10 mouse cellular contexts compared by ENCODE assay signal in the genomic region with DNA sequence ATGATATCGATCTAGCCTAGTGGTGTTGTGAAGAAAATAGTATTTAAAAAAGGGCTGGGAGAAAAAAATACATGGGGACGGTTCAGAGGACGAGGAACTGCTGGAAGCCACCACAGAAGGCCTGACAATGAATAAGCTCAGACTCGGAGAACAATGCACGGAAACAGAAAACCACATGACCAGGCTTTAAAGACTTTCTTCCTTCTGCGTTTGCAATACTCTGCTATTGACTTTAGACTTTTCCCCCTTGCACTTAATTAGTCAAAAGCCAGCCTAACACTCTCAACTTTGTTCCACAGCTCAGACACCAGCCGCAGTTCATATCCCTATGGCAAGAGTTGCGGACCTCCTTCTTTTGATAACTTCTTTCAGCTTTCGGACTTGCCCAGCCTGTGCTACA.
DNase-seq lines count a peak whose midpoint lies in the region; ATAC-seq lines count a peak whose summit lies in the region.
"Had no signal": no experiment of that assay in that cellular context is flagged by ENCODE, and none has a peak within 500 bp of the region (broad histone marks: within the 10 kb centered on the region; RNA-seq: fewer than 3 reads in every experiment).

No protein-coding gene starts in this region.

- H3K36me3 ChIP-seq in liver, embryonic 12.5 days: no peaks in the 10 kb centered on the region
- H3K36me3 ChIP-seq in liver, embryonic 11.5 days (ENCODE audit: control insufficient read depth, insufficient read depth, low read length): no peaks in the 10 kb centered on the region
- no peaks in the 10 kb centered on the region for H3K36me3 ChIP-seq in heart, embryonic 11.5 days (ENCODE audit: control insufficient read depth, insufficient read depth, low read length)
- H3K36me3 ChIP-seq in intestine, embryonic 14.5 days (ENCODE audit: control insufficient read depth, insufficient read depth, low read length): no peaks in the 10 kb centered on the region
- H3K36me3 ChIP-seq in splenic B cell, adult 2 months (ENCODE audit: control insufficient read depth, insufficient read depth, low read length, poor library complexity, severe bottlenecking): no peaks in the 10 kb centered on the region
- H3K36me3 ChIP-seq: G1E had no signal

- DNase-seq in liver, embryonic 11.5 days (ENCODE audit: low spot score): no peak
- DNase-seq in intestine, embryonic 14.5 days (ENCODE audit: low spot score): no peak
- DNase-seq in splenic B cell, adult 2 months (ENCODE audit: low read depth, low spot score): peak; percentile 18
- no peak for DNase-seq in adrenal gland, adult 18-20 months (ENCODE audit: low spot score in 2 of 2)
- DNase-seq: gastrocnemius, postnatal 25 days; right cerebral cortex, adult 18-20 months had no signal

- no peak overlapping the region for H3K4me2 ChIP-seq in liver, embryonic 12.5 days
- H3K4me2 ChIP-seq in liver, embryonic 11.5 days: no peak overlapping the region
- H3K4me2 ChIP-seq in heart, embryonic 11.5 days: no peak overlapping the region
- no peak overlapping the region for H3K4me2 ChIP-seq in intestine, embryonic 14.5 days (ENCODE audit: low read length)

- no peaks in the 10 kb centered on the region for H3K9me3 ChIP-seq in liver, embryonic 12.5 days (replicated peaks)
- H3K9me3 ChIP-seq in liver, embryonic 11.5 days (ENCODE audit: control insufficient read depth, low read length): no peaks in the 10 kb centered on the region
- H3K9me3 ChIP-seq in heart, embryonic 11.5 days (replicated peaks; ENCODE audit: control insufficient read depth, low read length): no peaks in the 10 kb centered on the region
- H3K9me3 ChIP-seq in intestine, embryonic 14.5 days (ENCODE audit: control insufficient read depth, low read length): no peaks in the 10 kb centered on the region
- H3K9me3 ChIP-seq: G1E had no signal

- peak overlapping the region; percentile 25; the same call in 1 of the 2 replicates for H3K27ac ChIP-seq in liver, embryonic 12.5 days
- no peak overlapping the region for H3K27ac ChIP-seq in liver, embryonic 11.5 days (ENCODE audit: low read depth, low read length)
- 0 out of 2 replicates have a peak overlapping the region, but pooled peaks have one; percentile 4 for H3K27ac ChIP-seq in heart, embryonic 11.5 days (ENCODE audit: low read depth, low read length)
- peak overlapping the region; percentile 64 for H3K27ac ChIP-seq in intestine, embryonic 14.5 days (ENCODE audit: low read depth)

- no peak overlapping the region for H3K4me3 ChIP-seq in liver, embryonic 12.5 days
- H3K4me3 ChIP-seq in liver, embryonic 11.5 days (ENCODE audit: low read depth, low read length): no peak overlapping the region
- H3K4me3 ChIP-seq in heart, embryonic 11.5 days (ENCODE audit: low read depth, low read length): no peak overlapping the region
- no peak overlapping the region for H3K4me3 ChIP-seq in intestine, embryonic 14.5 days (ENCODE audit: low read depth, low read length)

- no peaks in the 10 kb centered on the region for H3K4me1 ChIP-seq in liver, embryonic 12.5 days
- H3K4me1 ChIP-seq in liver, embryonic 11.5 days (replicated peaks; ENCODE audit: control insufficient read depth, insufficient read depth, low read length): no peaks in the 10 kb centered on the region
- no peaks in the 10 kb centered on the region for H3K4me1 ChIP-seq in heart, embryonic 11.5 days (ENCODE audit: control insufficient read depth, insufficient read depth, low read length)
- peaks cover 14% of the 10 kb centered on the region for H3K4me1 ChIP-seq in intestine, embryonic 14.5 days (replicated peaks; ENCODE audit: control insufficient read depth, insufficient read depth, low read length)

- no peaks in the 10 kb centered on the region for H3K27me3 ChIP-seq in liver, embryonic 12.5 days (replicated peaks)
- H3K27me3 ChIP-seq in liver, embryonic 11.5 days (replicated peaks; ENCODE audit: control insufficient read depth, insufficient read depth, low read length): no peaks in the 10 kb centered on the region
- H3K27me3 ChIP-seq in heart, embryonic 11.5 days (ENCODE audit: control insufficient read depth, insufficient read depth, low read length): no peaks in the 10 kb centered on the region
- 0 out of 2 replicates have a peak, but pooled peaks cover 3% of the 10 kb centered on the region for H3K27me3 ChIP-seq in intestine, embryonic 14.5 days (replicated peaks; ENCODE audit: control insufficient read depth, insufficient read depth, low read length)
- H3K27me3 ChIP-seq in splenic B cell, adult 2 months (ENCODE audit: control insufficient read depth, insufficient read depth, low read length, poor library complexity, severe bottlenecking): no peaks in the 10 kb centered on the region

- WGBS in liver, embryonic 12.5 days (ENCODE audit: insufficient replicate concordance): 25% methylated on average over 9 of the region's 9 CpGs
- 51% methylated on average over 9 of the region's 9 CpGs for WGBS in liver, embryonic 11.5 days
- WGBS in heart, embryonic 11.5 days (ENCODE audit: insufficient replicate concordance): 59% methylated on average over 9 of the region's 9 CpGs
- 69% methylated on average over 9 of the region's 9 CpGs for WGBS in intestine, embryonic 14.5 days

- ATAC-seq in liver, embryonic 12.5 days: no peak
- no peak for ATAC-seq in liver, embryonic 11.5 days (replicated peaks; ENCODE audit: low FRiP score)
- ATAC-seq in heart, embryonic 11.5 days (replicated peaks; ENCODE audit: insufficient number of reproducible peaks, low FRiP score, low TSS enrichment): no peak
- no peak for ATAC-seq in intestine, embryonic 14.5 days (replicated peaks; ENCODE audit: low FRiP score, low TSS enrichment, low read depth)
- no peak for ATAC-seq in CD4-positive, CD25-positive, alpha-beta regulatory T cell, adult 4 months

- no peak overlapping the region for H3K9ac ChIP-seq in liver, embryonic 12.5 days
- no peak overlapping the region for H3K9ac ChIP-seq in liver, embryonic 11.5 days (ENCODE audit: low read depth, low read length)
- H3K9ac ChIP-seq in heart, embryonic 11.5 days (ENCODE audit: low read depth, low read length): no peak overlapping the region
- H3K9ac ChIP-seq in intestine, embryonic 14.5 days (ENCODE audit: low read length): no peak overlapping the region
